Mouse (Mus musculus) limb, embryonic 11.5 days (tissue): ENCODE data around the gene Kif5c. TPM values are rescaled to one million over a fixed set of nuclear protein-coding genes. Genes with fewer than 3 reads are reported as not detected.

Source experiments
- ATAC-seq: fragments of 200-750 bp; cut with Nextera tagmentation; 2 replicates; pipeline ENCODE4 v1.8.0; 2017; ENCODE audit warnings: low read depth; ENCODE audit not compliant: insufficient number of reproducible peaks, low FRiP score, low TSS enrichment
- DNase-seq: peaks from one replicate; pipeline ENCODE4 v3.0.0-alpha.2; 2015; ENCODE audit warnings: low spot score
- H3K27ac ChIP-seq: fragments of 300-500 bp; sonication (generic); replicated peaks from 2 replicates; pipeline ENCODE4 v1.5.1; 2014; ENCODE audit warnings: low read depth, mild to moderate bottlenecking, low read length
- H3K27me3 ChIP-seq: fragments of 300-500 bp; sonication (generic); 2 replicates; pipeline ENCODE4 v1.6.1; 2014; ENCODE audit warnings: mild to moderate bottlenecking, low read length, mixed read lengths; ENCODE audit not compliant: control insufficient read depth, insufficient read depth
- H3K36me3 ChIP-seq: fragments of 300-500 bp; sonication (generic); 2 replicates; pipeline ENCODE4 v1.6.1; 2014; ENCODE audit warnings: mild to moderate bottlenecking, low read length, moderate library complexity, mixed read lengths; ENCODE audit not compliant: control insufficient read depth, insufficient read depth
- H3K4me1 ChIP-seq: fragments of 300-500 bp; sonication (generic); 2 replicates; pipeline ENCODE4 v1.6.1; 2014; ENCODE audit warnings: low read length, mixed read lengths; ENCODE audit not compliant: control insufficient read depth, insufficient read depth
- H3K4me2 ChIP-seq: fragments of 300-500 bp; sonication (generic); 2 replicates; pipeline ENCODE4 v1.6.1; 2014; ENCODE audit warnings: low read depth, mild to moderate bottlenecking, moderate library complexity; ENCODE audit not compliant: severe bottlenecking
- H3K4me3 ChIP-seq: fragments of 300-500 bp; sonication (generic); 2 replicates; pipeline ENCODE4 v1.5.1; 2014; ENCODE audit warnings: low read depth, low read length
- H3K9ac ChIP-seq: fragments of 300-500 bp; sonication (generic); 2 replicates; pipeline ENCODE4 v1.6.1; 2014; ENCODE audit warnings: mild to moderate bottlenecking, low read length
- H3K9me3 ChIP-seq: fragments of 300-500 bp; sonication (generic); 2 replicates; pipeline ENCODE4 v1.6.1; 2016; ENCODE audit warnings: low read length; ENCODE audit not compliant: control insufficient read depth
- WGBS: fragments of 180-500 bp; shearing (Covaris S2); extraction: QIAGEN DNeasy Blood & Tissue Kit; methylation state at CpG from one replicate; pipeline ENCODE4 v1.1.7; 2014; 5-methylcytosine and 5-hydroxymethylcytosine counted together
- polyA plus RNA-seq: library from polyadenylated mRNA; unstranded; fragments of >200 nt; fragmentation: Nextera tagmentation; extraction: Ambion mirVana; gene quantifications from 2 replicates; pipeline ENCODE4 v1.2.1, GENCODE M21; 2014

Kif5c gene
- polyA plus RNA-seq, 1 experiment from 2014 or later, result 15.2 TPM

DNA sequence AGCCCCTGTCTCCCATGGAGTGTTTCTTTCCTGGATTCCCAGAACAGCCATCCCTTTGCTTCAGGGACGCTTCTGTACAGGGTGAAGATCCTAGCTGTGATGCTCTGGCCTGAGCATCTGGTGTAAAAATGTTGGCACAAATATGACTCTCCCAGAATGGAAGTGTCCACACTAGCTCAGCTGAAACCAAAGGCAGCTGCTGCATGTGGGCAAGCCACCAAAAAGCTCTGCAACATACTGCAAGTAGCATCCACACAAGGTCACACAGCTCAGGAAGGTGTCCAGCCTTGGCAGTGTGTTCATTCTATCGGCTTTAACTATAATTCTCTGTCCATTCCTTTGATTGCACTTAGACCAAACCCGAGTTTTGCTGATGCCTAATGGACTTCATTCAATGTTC, 38.5 kb upstream of the Kif5c start:
- Histone ChIP-seq H3K27ac (no peak overlapping the region), H3K4me2 (no peak overlapping the region), H3K36me3 (no peaks in the 10 kb centered on the region), H3K4me3 (no peak overlapping the region), H3K27me3 (no peaks in the 10 kb centered on the region), H3K9ac (no peak overlapping the region), H3K9me3 (no peaks in the 10 kb centered on the region), H3K4me1 (no peaks in the 10 kb centered on the region)
- WGBS, result 93% methylated on average over 3 of the region's 3 CpGs
- DNase-seq (no peak), ATAC-seq (no peak)

DNA sequence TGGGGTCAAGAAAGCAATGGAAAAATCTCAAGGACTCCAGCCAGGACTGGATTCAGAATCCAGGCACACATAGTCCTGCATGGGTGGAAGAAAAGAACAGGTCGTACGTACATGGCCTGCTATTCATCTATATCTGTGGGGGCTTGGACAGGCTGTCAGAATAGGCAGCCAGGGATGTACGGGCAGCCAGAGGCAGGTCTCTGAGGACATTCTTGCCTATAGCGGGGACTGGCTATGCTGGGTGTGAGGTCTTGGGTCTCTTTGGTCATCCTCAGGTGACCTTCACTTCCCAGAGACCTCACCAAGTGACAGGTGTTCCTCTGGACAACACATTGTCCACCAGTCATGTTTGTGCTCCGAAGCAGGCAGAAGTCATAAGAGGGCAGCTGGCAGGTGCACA, 36.6 kb upstream of the Kif5c start:
- ATAC-seq (no peak), DNase-seq (no peak)
- H3K36me3 ChIP-seq, result no peaks in the 10 kb centered on the region
- H3K27ac ChIP-seq, result no peak overlapping the region
- no peaks in the 10 kb centered on the region for H3K27me3 ChIP-seq
- no peak overlapping the region for H3K9ac ChIP-seq
- H3K4me2 ChIP-seq, result no peak overlapping the region
- H3K9me3 ChIP-seq, result no peaks in the 10 kb centered on the region
- H3K4me3 ChIP-seq, result no peak overlapping the region
- no peaks in the 10 kb centered on the region for H3K4me1 ChIP-seq
- WGBS, result 89% methylated on average over 5 of the region's 5 CpGs

DNA sequence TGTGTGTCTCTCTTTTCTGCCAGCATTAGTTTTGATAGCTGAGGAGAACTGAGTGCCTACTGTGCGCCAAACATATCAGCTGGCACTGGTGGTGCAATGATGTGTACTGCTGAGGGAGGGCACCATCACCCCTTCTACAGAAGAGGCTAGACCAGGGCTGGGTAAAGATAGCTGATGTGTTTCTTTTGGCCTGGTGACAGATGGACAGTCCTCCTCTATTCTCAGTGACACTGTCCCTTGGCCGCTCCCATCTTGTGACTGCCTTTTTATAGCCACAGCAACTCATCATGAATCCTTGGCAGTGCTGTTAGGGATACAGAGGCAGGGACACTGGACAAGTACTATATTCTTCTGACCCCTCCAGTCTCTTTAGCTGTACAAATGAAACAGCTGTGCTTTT, 35.8 kb upstream of the Kif5c start:
- no peak overlapping the region for H3K9ac ChIP-seq
- ATAC-seq (no peak), DNase-seq (no peak)
- H3K4me1 ChIP-seq, result no peaks in the 10 kb centered on the region
- H3K27ac ChIP-seq, result no peak overlapping the region
- no peak overlapping the region for H3K4me2 ChIP-seq
- no peaks in the 10 kb centered on the region for H3K27me3 ChIP-seq
- H3K9me3 ChIP-seq, result no peaks in the 10 kb centered on the region
- H3K36me3 ChIP-seq, result no peaks in the 10 kb centered on the region
- WGBS, result 100% methylated on average over 2 of the region's 2 CpGs
- no peak overlapping the region for H3K4me3 ChIP-seq

DNA sequence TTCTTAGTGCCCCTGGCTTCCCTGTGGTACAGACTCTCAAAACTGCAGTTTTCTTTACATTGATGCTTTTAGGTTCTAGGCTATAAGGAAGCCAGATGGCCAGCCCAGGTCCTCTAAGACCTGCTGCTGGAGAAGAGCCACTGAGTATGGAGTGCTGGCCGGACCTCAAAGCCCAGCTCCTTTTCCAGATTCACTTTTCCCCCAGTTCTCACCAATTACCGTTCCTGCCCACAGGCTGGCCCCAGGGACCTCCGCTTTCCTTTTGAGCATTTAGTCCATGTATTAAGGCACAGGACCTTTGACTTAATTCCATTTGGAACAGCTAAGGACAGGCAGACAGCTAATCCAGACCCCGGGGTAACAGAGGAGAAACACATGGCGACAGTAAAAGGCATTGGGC, 28.6 kb upstream of the Kif5c start:
- Histone ChIP-seq H3K4me1 (no peaks in the 10 kb centered on the region), H3K27ac (no peak overlapping the region), H3K9ac (no peak overlapping the region), H3K4me2 (no peak overlapping the region), H3K4me3 (no peak overlapping the region), H3K27me3 (no peaks in the 10 kb centered on the region), H3K36me3 (no peaks in the 10 kb centered on the region), H3K9me3 (no peaks in the 10 kb centered on the region)
- whole genome bisulfite sequencing, result 45% methylated on average over 5 of the region's 5 CpGs
- DNase-seq (no peak), ATAC-seq (no peak)

DNA sequence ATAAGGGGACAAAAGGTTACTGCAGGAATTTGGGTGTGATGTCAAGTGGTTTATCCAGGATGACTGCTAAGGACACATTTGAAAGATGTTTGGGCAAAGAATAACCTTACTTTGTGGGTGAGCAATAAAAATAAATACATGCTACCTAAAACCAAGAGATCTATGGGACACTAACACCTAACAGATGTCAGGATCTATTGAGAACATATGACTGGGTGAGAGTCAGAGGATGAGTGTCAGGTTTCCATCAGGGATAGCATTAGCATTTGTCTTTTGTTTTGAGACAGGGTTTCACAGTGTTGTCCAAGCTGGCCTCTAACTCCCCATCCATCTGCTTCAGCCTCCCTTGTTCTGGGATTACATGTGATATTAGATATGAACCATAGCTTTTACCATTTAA, 26.2 kb upstream of the Kif5c start:
- H3K36me3 ChIP-seq, result no peaks in the 10 kb centered on the region
- H3K4me1 ChIP-seq, result no peaks in the 10 kb centered on the region
- no peak overlapping the region for H3K27ac ChIP-seq
- no peaks in the 10 kb centered on the region for H3K27me3 ChIP-seq
- DNase-seq, result no peak
- no peak overlapping the region for H3K4me3 ChIP-seq
- no peak overlapping the region for H3K9ac ChIP-seq
- no peaks in the 10 kb centered on the region for H3K9me3 ChIP-seq
- H3K4me2 ChIP-seq, result no peak overlapping the region
- ATAC-seq, result no peak

DNA sequence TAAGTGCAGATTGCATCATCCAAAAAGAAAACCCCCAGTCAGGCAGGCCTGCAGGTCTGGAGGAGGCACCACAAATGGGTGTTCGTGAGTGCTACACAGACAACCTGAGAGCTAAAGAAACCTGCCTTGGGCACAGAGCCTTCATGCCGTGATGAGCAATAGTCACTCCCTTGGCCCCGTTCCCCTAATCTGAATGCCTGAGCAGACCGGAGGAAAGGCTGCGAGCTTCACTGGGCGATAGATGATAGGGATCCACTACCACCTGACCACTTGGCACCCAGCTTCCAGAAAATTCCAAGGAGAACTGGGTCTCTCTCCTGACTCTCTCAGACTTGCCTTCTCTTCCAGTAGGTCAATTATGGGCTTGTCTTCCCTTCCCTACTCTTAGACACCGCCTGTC, 24.2 kb upstream of the Kif5c start:
- H3K27me3 ChIP-seq, result no peaks in the 10 kb centered on the region
- H3K4me3 ChIP-seq, result no peak overlapping the region
- no peak for DNase-seq
- ATAC-seq, result no peak
- H3K27ac ChIP-seq, result no peak overlapping the region
- no peak overlapping the region for H3K4me2 ChIP-seq
- 90% methylated on average over 7 of the region's 7 CpGs for WGBS
- no peak overlapping the region for H3K9ac ChIP-seq
- no peaks in the 10 kb centered on the region for H3K9me3 ChIP-seq
- H3K4me1 ChIP-seq, result no peaks in the 10 kb centered on the region
- no peaks in the 10 kb centered on the region for H3K36me3 ChIP-seq

DNA sequence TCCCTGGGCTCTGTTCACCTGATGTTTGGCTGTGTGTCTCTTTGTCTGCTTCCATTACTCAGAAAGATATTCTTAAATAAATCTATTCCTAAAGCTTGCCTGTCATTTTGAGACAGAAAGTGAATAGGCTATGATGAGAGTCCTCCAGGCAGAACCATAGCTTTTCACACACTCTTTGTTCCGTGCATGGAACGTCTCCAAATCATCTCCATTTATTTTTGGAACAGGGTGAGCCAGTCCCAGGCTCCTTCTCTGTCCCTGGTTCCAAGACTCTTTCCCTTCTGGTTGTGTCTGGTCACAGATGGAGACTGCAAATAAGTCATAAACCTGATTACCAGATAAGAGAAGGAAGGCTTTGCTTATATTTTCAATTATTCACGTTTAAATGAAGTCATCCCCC, 22.8 kb upstream of the Kif5c start:
- Histone ChIP-seq H3K4me2 (no peak overlapping the region), H3K27me3 (no peaks in the 10 kb centered on the region), H3K27ac (no peak overlapping the region), H3K36me3 (no peaks in the 10 kb centered on the region), H3K9me3 (no peaks in the 10 kb centered on the region), H3K4me1 (no peaks in the 10 kb centered on the region), H3K9ac (no peak overlapping the region), H3K4me3 (no peak overlapping the region)
- ATAC-seq, result no peak
- 88% methylated on average over 3 of the region's 3 CpGs for WGBS
- DNase-seq, result no peak

DNA sequence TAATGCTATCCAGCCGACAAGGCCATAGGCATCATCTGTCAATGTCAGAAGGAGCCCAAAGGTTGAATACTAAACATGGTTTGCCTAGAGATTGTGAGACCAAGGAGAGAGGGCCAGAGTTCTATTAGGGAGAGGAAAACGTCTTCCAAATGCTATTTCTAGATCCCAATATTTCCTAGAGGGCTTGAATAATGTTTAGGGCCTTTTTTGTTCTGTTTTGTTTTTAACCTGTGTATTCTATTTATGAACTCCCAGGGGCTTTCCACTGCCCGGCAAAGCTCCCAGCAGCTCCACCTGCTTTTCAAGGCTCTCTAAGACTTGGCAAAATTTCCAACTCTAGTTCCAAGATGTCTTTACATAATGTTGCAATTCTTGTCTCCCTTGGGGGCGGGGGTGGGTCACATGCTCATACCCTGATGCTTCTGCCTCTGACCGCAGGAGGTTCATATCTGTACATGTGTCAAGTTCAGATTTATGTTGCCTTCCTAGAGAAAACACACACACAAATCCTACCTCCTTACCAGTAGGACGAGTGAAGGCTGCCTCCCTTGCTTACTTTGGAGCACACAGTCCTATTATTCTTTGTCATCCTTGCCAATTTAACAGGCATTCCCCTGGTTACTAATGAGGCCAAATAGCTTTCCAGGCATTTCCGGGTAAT, 18.9 kb upstream of the Kif5c start:
- DNase-seq (no peak), ATAC-seq (no peak)
- Histone ChIP-seq H3K4me3 (no peak overlapping the region), H3K27me3 (no peaks in the 10 kb centered on the region), H3K36me3 (no peaks in the 10 kb centered on the region), H3K9me3 (no peaks in the 10 kb centered on the region), H3K4me1 (no peaks in the 10 kb centered on the region), H3K27ac (no peak overlapping the region), H3K4me2 (no peak overlapping the region), H3K9ac (no peak overlapping the region)
- WGBS, result 70% methylated on average over 7 of the region's 7 CpGs

DNA sequence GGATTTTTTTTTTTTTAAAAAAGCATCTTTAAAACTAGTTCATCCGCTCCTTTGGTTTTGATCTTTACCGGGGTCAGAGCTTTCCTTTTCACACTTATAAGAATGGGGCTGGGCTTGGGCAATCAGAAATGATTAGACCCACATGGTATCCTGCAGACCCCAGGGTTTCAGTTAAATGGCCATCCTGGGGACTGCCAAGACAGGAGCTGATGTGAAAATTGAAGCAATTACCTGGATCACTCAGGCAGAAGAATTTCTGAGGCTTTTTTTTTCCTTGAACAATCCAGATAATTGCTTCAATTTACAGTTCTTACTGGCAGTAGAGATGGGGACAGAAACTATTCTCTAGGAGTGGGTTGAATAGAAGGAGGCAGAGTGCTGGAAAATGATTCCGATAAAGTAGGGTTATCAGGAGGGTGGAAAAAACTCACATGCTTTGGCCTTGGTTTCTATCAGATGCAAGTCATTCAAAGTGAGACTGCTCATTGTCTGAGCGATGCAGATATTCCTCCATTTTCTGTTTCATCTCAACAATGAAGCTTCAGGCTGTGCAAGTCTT, 16.2 kb upstream of the Kif5c start:
- Histone ChIP-seq H3K9ac (no peak overlapping the region), H3K4me2 (no peak overlapping the region), H3K9me3 (no peaks in the 10 kb centered on the region), H3K27ac (no peak overlapping the region), H3K36me3 (no peaks in the 10 kb centered on the region), H3K27me3 (no peaks in the 10 kb centered on the region), H3K4me1 (no peaks in the 10 kb centered on the region), H3K4me3 (no peak overlapping the region)
- WGBS, result 65% methylated on average over 4 of the region's 4 CpGs
- ATAC-seq, result no peak
- DNase-seq, result no peak
